Mouse (Mus musculus): ENCODE results near the gene Tbx1.

- TF ChIP-seq CTCF (IDR thresholded peaks at IDR 0.05; ENCODE audit: borderline replicate concordance, control insufficient read depth, extremely low read depth, insufficient read depth, low read length, poor library complexity) (no peak), POLR2A (IDR thresholded peaks at IDR 0.05; ENCODE audit: control insufficient read depth, extremely low read depth, insufficient read depth, low read length, poor library complexity) (no peak)
These were observed 30.3 kb upstream of the Tbx1 start for GRCm38 (mm10) chr16:18620601-18621361.
